Mouse (Mus musculus) cerebellum, adult 2 months (tissue): ENCODE results near the gene Pcdh7.

Experiments used
- CTCF ChIP-seq: fragments of 200-500 bp; IDR thresholded peaks from 2 replicates; pipeline ENCODE4 v1.5.1; 2011; ENCODE audit warnings: low read depth, mild to moderate bottlenecking, control low read depth, low read length, moderate library complexity, borderline replicate concordance; ENCODE audit not compliant: insufficient read depth
- POLR2A ChIP-seq: fragments of 200-500 bp; IDR thresholded peaks from 2 replicates; pipeline ENCODE4 v1.6.1; 2011; ENCODE audit warnings: low read length, control low read depth, borderline replicate concordance; ENCODE audit not compliant: insufficient read depth

DNA sequence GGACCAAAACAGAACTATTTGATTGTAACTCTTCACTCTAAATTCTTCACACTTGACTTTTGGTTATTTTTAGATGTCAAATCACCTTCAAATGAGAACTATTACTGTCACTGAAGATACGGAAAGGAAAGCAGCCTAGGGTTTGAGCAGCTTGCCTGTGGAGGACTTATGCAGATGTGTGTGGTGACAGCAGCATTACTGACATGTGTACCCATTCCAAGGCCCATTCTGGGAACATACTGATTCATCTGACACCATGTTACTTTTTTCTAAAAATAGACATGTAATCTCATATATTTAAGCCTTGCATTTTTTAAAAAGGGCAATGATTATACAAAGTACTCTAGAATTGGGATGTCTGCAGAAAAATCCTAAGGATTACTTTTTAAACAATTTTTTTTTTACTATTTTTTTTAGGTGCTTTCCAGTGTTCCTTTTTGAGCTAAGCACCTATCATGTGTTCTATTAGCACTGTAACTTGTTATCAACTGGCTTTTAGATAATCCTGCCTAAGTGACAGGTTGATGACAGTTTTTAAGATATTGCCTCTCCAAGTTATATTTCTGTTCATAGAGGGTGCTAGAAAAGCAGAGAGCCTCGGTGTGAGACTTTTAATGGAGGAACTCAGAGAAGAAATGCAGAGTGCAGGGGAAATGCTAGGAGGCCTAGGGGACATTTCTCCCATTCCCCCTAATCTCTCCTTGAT is 26.3 kb downstream of the Pcdh7 start:
- TF ChIP-seq CTCF (no peak), POLR2A (no peak)
